Comparison of ENCODE assay signal across 24 mouse cellular contexts in genomic region chr1:177046963-177047362, GRCm38 (mm10).
DNase-seq lines count a peak whose midpoint lies in the region; ATAC-seq and TF ChIP-seq lines count a peak whose summit lies in the region.
"Had no signal": no experiment of that assay in that cellular context is flagged by ENCODE, and none has a peak within 500 bp of the region (broad histone marks: within the 10 kb centered on the region; RNA-seq: fewer than 3 reads in every experiment).

No protein-coding gene starts in this region.

- H3K9ac ChIP-seq in forebrain, embryonic 16.5 days (replicated peaks; ENCODE audit: low read depth, low read length) = no peak overlapping the region
- H3K9ac ChIP-seq in forebrain, postnatal 0 days = no peak overlapping the region
- H3K9ac ChIP-seq in stomach, embryonic 14.5 days (replicated peaks; ENCODE audit: low read depth, low read length) = no peak overlapping the region
- H3K9ac ChIP-seq in stomach, postnatal 0 days (ENCODE audit: low read length) = no peak overlapping the region
- H3K9ac ChIP-seq in liver, embryonic 12.5 days = no peak overlapping the region
- H3K9ac ChIP-seq: embryonic facial prominence, embryonic 12.5 days; embryonic facial prominence, embryonic 15.5 days; forebrain, embryonic 13.5 days; heart, embryonic 13.5 days; hindbrain, embryonic 12.5 days; hindbrain, embryonic 15.5 days had no signal

- no peaks in the 10 kb centered on the region for H3K27me3 ChIP-seq in forebrain, embryonic 16.5 days (replicated peaks; ENCODE audit: control insufficient read depth, insufficient read depth, low read length)
- H3K27me3 ChIP-seq in forebrain, postnatal 0 days (ENCODE audit: insufficient read depth, low read length) = no peaks in the 10 kb centered on the region
- no peaks in the 10 kb centered on the region for H3K27me3 ChIP-seq in stomach, embryonic 14.5 days (ENCODE audit: control insufficient read depth, insufficient read depth, low read length)
- H3K27me3 ChIP-seq in stomach, postnatal 0 days (ENCODE audit: control insufficient read depth, insufficient read depth, low read length) = no peaks in the 10 kb centered on the region
- H3K27me3 ChIP-seq in liver, embryonic 12.5 days (replicated peaks) = no peaks in the 10 kb centered on the region
- H3K27me3 ChIP-seq: embryonic facial prominence, embryonic 12.5 days; embryonic facial prominence, embryonic 15.5 days; forebrain, embryonic 13.5 days; heart, embryonic 13.5 days; hindbrain, embryonic 12.5 days; hindbrain, embryonic 15.5 days had no signal

- TF ChIP-seq EP300 in stomach, postnatal 0 days (optimal IDR thresholded peaks at IDR 0.05) = no peak

- H3K4me2 ChIP-seq in forebrain, embryonic 16.5 days (ENCODE audit: low read length) = no peak overlapping the region
- H3K4me2 ChIP-seq in forebrain, postnatal 0 days (ENCODE audit: low read depth) = no peak overlapping the region
- H3K4me2 ChIP-seq in stomach, embryonic 14.5 days (replicated peaks; ENCODE audit: low read depth, low read length) = no peak overlapping the region
- H3K4me2 ChIP-seq in stomach, postnatal 0 days (replicated peaks; ENCODE audit: low read depth) = no peak overlapping the region
- H3K4me2 ChIP-seq in liver, embryonic 12.5 days = no peak overlapping the region
- H3K4me2 ChIP-seq: embryonic facial prominence, embryonic 12.5 days; embryonic facial prominence, embryonic 15.5 days; forebrain, embryonic 13.5 days; heart, embryonic 13.5 days; hindbrain, embryonic 12.5 days; hindbrain, embryonic 15.5 days had no signal

- no peak for TF ChIP-seq CTCF in forebrain, postnatal 0 days (IDR thresholded peaks at IDR 0.05; ENCODE audit: low read depth)
- TF ChIP-seq CTCF in stomach, postnatal 0 days (IDR thresholded peaks at IDR 0.05; ENCODE audit: low read depth) = no peak

- H3K4me1 ChIP-seq in forebrain, embryonic 16.5 days (replicated peaks; ENCODE audit: control insufficient read depth, insufficient read depth, low read length) = no peaks in the 10 kb centered on the region; the same call in 1 of the 2 replicates
- H3K4me1 ChIP-seq in forebrain, postnatal 0 days (ENCODE audit: insufficient read depth) = no peaks in the 10 kb centered on the region
- no peaks in the 10 kb centered on the region for H3K4me1 ChIP-seq in stomach, embryonic 14.5 days (ENCODE audit: control insufficient read depth, insufficient read depth, low read length)
- H3K4me1 ChIP-seq in stomach, postnatal 0 days (replicated peaks; ENCODE audit: control insufficient read depth, insufficient read depth) = no peaks in the 10 kb centered on the region
- no peaks in the 10 kb centered on the region for H3K4me1 ChIP-seq in liver, embryonic 12.5 days
- H3K4me1 ChIP-seq: embryonic facial prominence, embryonic 12.5 days; embryonic facial prominence, embryonic 15.5 days; heart, embryonic 10.5 days; heart, embryonic 13.5 days; hindbrain, embryonic 12.5 days; hindbrain, embryonic 15.5 days had no signal

- H3K4me3 ChIP-seq in forebrain, embryonic 16.5 days (replicated peaks; ENCODE audit: low read length) = no peak overlapping the region
- H3K4me3 ChIP-seq in forebrain, postnatal 0 days (ENCODE audit: low read depth, low read length) = no peak overlapping the region
- H3K4me3 ChIP-seq in stomach, embryonic 14.5 days (ENCODE audit: low read depth, low read length) = no peak overlapping the region
- H3K4me3 ChIP-seq in stomach, postnatal 0 days (ENCODE audit: low read depth, low read length) = no peak overlapping the region
- H3K4me3 ChIP-seq in liver, embryonic 12.5 days = no peak overlapping the region
- H3K4me3 ChIP-seq: embryonic facial prominence, embryonic 12.5 days; embryonic facial prominence, embryonic 15.5 days; forebrain, embryonic 13.5 days; gastrocnemius, adult 2 months; heart, adult 2 months; heart, embryonic 10.5 days; heart, embryonic 13.5 days; hindbrain, embryonic 12.5 days; hindbrain, embryonic 15.5 days had no signal

- H3K36me3 ChIP-seq in forebrain, embryonic 16.5 days (ENCODE audit: control insufficient read depth, insufficient read depth) = no peaks in the 10 kb centered on the region
- H3K36me3 ChIP-seq in forebrain, postnatal 0 days (ENCODE audit: insufficient read depth) = no peaks in the 10 kb centered on the region
- no peaks in the 10 kb centered on the region for H3K36me3 ChIP-seq in stomach, embryonic 14.5 days (ENCODE audit: control insufficient read depth, insufficient read depth, low read length)
- H3K36me3 ChIP-seq in stomach, postnatal 0 days (ENCODE audit: control insufficient read depth, insufficient read depth, low read length) = no peaks in the 10 kb centered on the region; the same call in 1 of the 2 replicates
- no peaks in the 10 kb centered on the region for H3K36me3 ChIP-seq in liver, embryonic 12.5 days
- H3K36me3 ChIP-seq: embryonic facial prominence, embryonic 12.5 days; embryonic facial prominence, embryonic 15.5 days; heart, embryonic 10.5 days; hindbrain, embryonic 12.5 days; hindbrain, embryonic 15.5 days had no signal

- no peak for DNase-seq in forebrain, postnatal 0 days
- no peak for DNase-seq in stomach, postnatal 0 days (ENCODE audit: low spot score)
- DNase-seq: adrenal gland, adult 2 months; adrenal gland, postnatal 14 days; cerebellum, adult 11 months; cerebellum, adult 2 months; cerebellum, adult 9-11 months; cerebellum, postnatal 25 days; gastrocnemius, adult 2 months; gastrocnemius, postnatal 14 days; heart, adult 2 months; heart, postnatal 14 days had no signal

- ATAC-seq in forebrain, embryonic 16.5 days = no peak
- ATAC-seq in forebrain, postnatal 0 days = no peak
- no peak for ATAC-seq in stomach, embryonic 14.5 days (ENCODE audit: insufficient number of reproducible peaks, insufficient read depth, low FRiP score, low read depth)
- ATAC-seq in stomach, postnatal 0 days (ENCODE audit: low FRiP score, low TSS enrichment) = no peak
- ATAC-seq in megakaryocyte progenitor cell, adult 5-6 weeks (replicated peaks; ENCODE audit: poor library complexity) = peak; percentile 44; the same call in 1 of the 2 replicates
- ATAC-seq in liver, embryonic 12.5 days = no peak
- ATAC-seq: CD4-positive, CD25-positive, alpha-beta regulatory T cell, adult 4 months; forebrain, embryonic 13.5 days had no signal

- WGBS in forebrain, embryonic 16.5 days = 81% methylated on average over 2 of the region's 2 CpGs
- 83% methylated on average over 2 of the region's 2 CpGs for WGBS in forebrain, postnatal 0 days
- 44% methylated on average over 2 of the region's 2 CpGs for WGBS in stomach, embryonic 14.5 days
- WGBS in stomach, postnatal 0 days = 55% methylated on average over 2 of the region's 2 CpGs
- WGBS in liver, embryonic 12.5 days (ENCODE audit: insufficient replicate concordance) = 57% methylated on average over 2 of the region's 2 CpGs

- peak overlapping the region; percentile 32 for H3K27ac ChIP-seq in forebrain, embryonic 16.5 days (ENCODE audit: low read length)
- H3K27ac ChIP-seq in forebrain, postnatal 0 days (ENCODE audit: low read depth, low read length) = no peak overlapping the region
- peak overlapping the region; percentile 52; the same call in 1 of the 2 replicates for H3K27ac ChIP-seq in stomach, embryonic 14.5 days (ENCODE audit: low read length)
- H3K27ac ChIP-seq in stomach, postnatal 0 days (replicated peaks) = no peak overlapping the region
- no peak overlapping the region for H3K27ac ChIP-seq in liver, embryonic 12.5 days
- H3K27ac ChIP-seq: embryonic facial prominence, embryonic 12.5 days; embryonic facial prominence, embryonic 15.5 days; forebrain, embryonic 13.5 days; gastrocnemius, adult 2 months; heart, adult 2 months; heart, embryonic 10.5 days; heart, embryonic 13.5 days; hindbrain, embryonic 12.5 days; hindbrain, embryonic 15.5 days had no signal

- no peaks in the 10 kb centered on the region for H3K9me3 ChIP-seq in forebrain, embryonic 16.5 days (ENCODE audit: control insufficient read depth, low read length)
- no peaks in the 10 kb centered on the region for H3K9me3 ChIP-seq in forebrain, postnatal 0 days (ENCODE audit: low read length)
- no peaks in the 10 kb centered on the region for H3K9me3 ChIP-seq in stomach, embryonic 14.5 days (ENCODE audit: control insufficient read depth, low read depth, low read length)
- H3K9me3 ChIP-seq in stomach, postnatal 0 days (ENCODE audit: control insufficient read depth, low read length) = no peaks in the 10 kb centered on the region
- no peaks in the 10 kb centered on the region for H3K9me3 ChIP-seq in liver, embryonic 12.5 days (replicated peaks)
- H3K9me3 ChIP-seq: embryonic facial prominence, embryonic 12.5 days; embryonic facial prominence, embryonic 15.5 days; forebrain, embryonic 13.5 days; heart, embryonic 10.5 days; heart, embryonic 13.5 days; hindbrain, embryonic 12.5 days; hindbrain, embryonic 15.5 days had no signal

Comparison
In these comparisons a context has a peak if more than half of its experiments do, and no peak if none do; other contexts are left out.
1. H3K27ac ChIP-seq: peak in forebrain, embryonic 16.5 days (single experiment) and stomach, embryonic 14.5 days (single experiment); none in forebrain, postnatal 0 days (single experiment), stomach, postnatal 0 days (single experiment) and liver, embryonic 12.5 days (single experiment).